Mouse (Mus musculus) right cerebral cortex, adult 2 months (tissue): ENCODE data around the gene Fkbp1a.

ENCODE experiments used
- DNase-seq, 2 experiments: peaks; one replicate each; pipeline ENCODE4 v3.0.0; 2021 to 2022; ENCODE audit warnings: low spot score in 2 of 2

The Fkbp1a gene

GRCm38 (mm10) chr2:151546571-151546970 is 4.3 kb downstream of the Fkbp1a start:
- no peak for DNase-seq

- DNase-seq, result no peak
Observed at GRCm38 (mm10) chr2:151549615-151550121, 7.4 kb downstream of the Fkbp1a start.

GRCm38 (mm10) chr2:151562930-151563921 is 20.9 kb downstream of the Fkbp1a start:
- DNase-seq, result no peak

GRCm38 (mm10) chr2:151564006-151564405 is 21.7 kb downstream of the Fkbp1a start:
- DNase-seq, result no peak

GRCm38 (mm10) chr2:151564986-151565385 is 22.7 kb downstream of the Fkbp1a start:
- no peak for DNase-seq

GRCm38 (mm10) chr2:151566856-151567255 is 24.6 kb downstream of the Fkbp1a start:
- no peak for DNase-seq

GRCm38 (mm10) chr2:151569452-151569851 is 27.2 kb downstream of the Fkbp1a start:
- DNase-seq, result peak in 1 of 2 experiments; percentile 44

- DNase-seq, result no peak
Observed at GRCm38 (mm10) chr2:151571873-151572700, 29.8 kb downstream of the Fkbp1a start, which contains the start of gene Sdcbp2. Gene Sdcbp2 (plus strand): TSS chr2:151572622.

- DNase-seq, result peak; percentile 62 to 64
Observed at GRCm38 (mm10) chr2:151573667-151574066, 31.4 kb downstream of the Fkbp1a start.

GRCm38 (mm10) chr2:151574607-151575006 is 32.3 kb downstream of the Fkbp1a start:
- DNase-seq, result peak; percentile 71 to 76

GRCm38 (mm10) chr2:151575119-151575698 is 32.9 kb downstream of the Fkbp1a start:
- DNase-seq, result peak in 1 of 2 experiments; percentile 31

- DNase-seq, result peak; percentile 92 to 93
Observed at GRCm38 (mm10) chr2:151575699-151576389, 33.6 kb downstream of the Fkbp1a start.

GRCm38 (mm10) chr2:151579183-151579582 is 36.9 kb downstream of the Fkbp1a start:
- no peak for DNase-seq

- no peak for DNase-seq
Observed at GRCm38 (mm10) chr2:151580945-151581344, 38.7 kb downstream of the Fkbp1a start.

- DNase-seq, result no peak
Observed at GRCm38 (mm10) chr2:151585934-151586333, 43.7 kb downstream of the Fkbp1a start.

- DNase-seq, result no peak
Observed at GRCm38 (mm10) chr2:151586807-151587206, 44.5 kb downstream of the Fkbp1a start.

- DNase-seq, result no peak
Observed at GRCm38 (mm10) chr2:151587306-151587705, 45.0 kb downstream of the Fkbp1a start.

GRCm38 (mm10) chr2:151598068-151598467 is 55.8 kb downstream of the Fkbp1a start:
- peak; percentile 67 to 71 for DNase-seq

GRCm38 (mm10) chr2:151602106-151602505 is 59.8 kb downstream of the Fkbp1a start:
- DNase-seq, result no peak

- DNase-seq, result no peak
Observed at GRCm38 (mm10) chr2:151603630-151604029, 61.3 kb downstream of the Fkbp1a start.

- DNase-seq, result peak; percentile 70 to 81
Observed at GRCm38 (mm10) chr2:151605437-151605987, 63.2 kb downstream of the Fkbp1a start.
